Mouse (Mus musculus): ENCODE data around the gene Zfp459.
"Not testable (repeated sequence)": the region's sequence is repeated elsewhere in the genome, so short reads cannot be mapped to it uniquely, and the experiment has no call there.

GRCm38 (mm10) chr13:67413634-67414033 lies 7.6 kb downstream of the Zfp459 start:
- not testable (repeated sequence) for TF ChIP-seq GATA1 (IDR thresholded peaks at IDR 0.05; ENCODE audit: borderline replicate concordance, low read length); FLI1 (IDR thresholded peaks at IDR 0.05; ENCODE audit: low read length)
